Mouse (Mus musculus) midbrain, postnatal 0 days (tissue): ENCODE results near the gene Hip1r. TPM values are rescaled to one million over a fixed set of nuclear protein-coding genes. Genes with fewer than 3 reads are reported as not detected.
A peak's percentile ranks its signal among the peaks of the same experiment; 100 is the strongest.

Experiments used
- ATAC-seq: fragments of 200-750 bp; cut with Nextera tagmentation; 2 replicates; pipeline ENCODE4 v1.8.0; 2017; ENCODE audit warnings: moderate number of reproducible peaks, mild to moderate bottlenecking, moderate TSS enrichment, moderate library complexity; ENCODE audit not compliant: low FRiP score
- DNase-seq: peaks from one replicate; pipeline ENCODE4 v3.0.0-alpha.2; 2015; ENCODE audit warnings: low spot score
- H3K27ac ChIP-seq: fragments of 300-500 bp; sonication (generic); 2 replicates; pipeline ENCODE4 v1.5.1; 2014; ENCODE audit warnings: low read depth, mild to moderate bottlenecking, low read length, mixed read lengths
- H3K27me3 ChIP-seq: fragments of 300-500 bp; sonication (generic); 2 replicates; pipeline ENCODE4 v1.6.1; 2014; ENCODE audit warnings: low read length, control low read depth, mixed read lengths; ENCODE audit not compliant: insufficient read depth
- H3K36me3 ChIP-seq: fragments of 300-500 bp; sonication (generic); 2 replicates; pipeline ENCODE4 v1.6.1; 2014; ENCODE audit warnings: low read length, control low read depth, mixed read lengths; ENCODE audit not compliant: insufficient read depth
- H3K4me1 ChIP-seq: fragments of 300-500 bp; sonication (generic); 2 replicates; pipeline ENCODE4 v1.6.1; 2014; ENCODE audit warnings: mild to moderate bottlenecking, control low read depth, antibody characterized with exemption, low read length, mixed read lengths; ENCODE audit not compliant: insufficient read depth
- H3K4me2 ChIP-seq: fragments of 300-500 bp; sonication (generic); 2 replicates; pipeline ENCODE4 v1.6.1; 2014; ENCODE audit warnings: low read depth, mild to moderate bottlenecking, low read length, mixed read lengths; ENCODE audit not compliant: poor library complexity, severe bottlenecking
- H3K4me3 ChIP-seq: fragments of 300-500 bp; sonication (generic); 2 replicates; pipeline ENCODE4 v1.5.1; 2014; ENCODE audit warnings: low read depth, mild to moderate bottlenecking, low read length, moderate library complexity
- H3K9ac ChIP-seq: fragments of 300-500 bp; sonication (generic); replicated peaks from 2 replicates; pipeline ENCODE4 v1.6.1; 2014; ENCODE audit warnings: mild to moderate bottlenecking, low read length, moderate library complexity, mixed read lengths; ENCODE audit not compliant: poor library complexity, severe bottlenecking
- H3K9me3 ChIP-seq: fragments of 300-500 bp; sonication (generic); 2 replicates; pipeline ENCODE4 v1.6.1; 2016; ENCODE audit warnings: low read length, control low read depth
- CTCF ChIP-seq: IDR thresholded peaks from 2 replicates; pipeline ENCODE4 v1.5.1; 2016; ENCODE audit warnings: antibody characterized with exemption, mild to moderate bottlenecking
- WGBS: fragments of 180-500 bp; shearing (Covaris S2); extraction: QIAGEN DNeasy Blood & Tissue Kit; methylation state at CpG from one replicate; pipeline ENCODE4 v1.1.7; 2014; 5-methylcytosine and 5-hydroxymethylcytosine counted together
- polyA plus RNA-seq: library from polyadenylated mRNA; unstranded; fragments of >200 nt; fragmentation: Nextera tagmentation; extraction: Ambion mirVana; gene quantifications from 2 replicates; pipeline ENCODE4 v1.2.1, GENCODE M21; 2015
- total RNA-seq: library from RNA; depleted of rRNA; stranded (reverse); fragments of >200 nt; gene quantifications from 2 replicates; pipeline ENCODE4 v1.2.3, GENCODE M21; 2014

Gene Hip1r
- total and polyA plus RNA-seq, 2 experiments from 2014 or later: 25.8 to 45.4 TPM

DNA sequence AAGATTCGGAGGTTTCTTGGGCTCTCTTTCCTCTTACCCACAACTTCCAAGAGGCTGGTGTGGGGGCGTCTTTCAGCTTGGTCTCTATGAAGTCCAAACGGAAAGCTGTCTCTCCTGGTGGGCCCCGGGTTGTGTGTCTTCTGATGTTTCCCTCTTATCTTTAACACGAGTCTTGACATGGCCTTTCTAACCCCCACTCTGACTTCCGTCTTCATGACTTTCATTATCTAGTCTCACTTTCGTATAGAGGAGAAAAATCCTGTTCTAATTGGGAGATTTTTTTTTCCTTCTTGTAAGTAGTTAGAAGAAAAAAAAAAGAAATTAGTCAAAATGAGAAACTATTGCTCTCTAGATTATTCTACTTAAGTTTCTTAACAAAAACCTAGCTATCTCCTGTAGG lies 48.9 kb downstream of the Hip1r start:
- Histone ChIP-seq H3K27ac (no peak overlapping the region), H3K4me2 (no peak overlapping the region), H3K9me3 (no peaks in the 10 kb centered on the region), H3K36me3 (no peaks in the 10 kb centered on the region), H3K9ac (no peak overlapping the region), H3K27me3 (no peaks in the 10 kb centered on the region), H3K4me3 (no peak overlapping the region), H3K4me1 (peaks cover 6% of the 10 kb centered on the region; the same call in 1 of the 2 replicates)
- TF ChIP-seq CTCF: no peak
- WGBS: 78% methylated on average over 7 of the region's 7 CpGs
- no peak for ATAC-seq
- DNase-seq: no peak

DNA sequence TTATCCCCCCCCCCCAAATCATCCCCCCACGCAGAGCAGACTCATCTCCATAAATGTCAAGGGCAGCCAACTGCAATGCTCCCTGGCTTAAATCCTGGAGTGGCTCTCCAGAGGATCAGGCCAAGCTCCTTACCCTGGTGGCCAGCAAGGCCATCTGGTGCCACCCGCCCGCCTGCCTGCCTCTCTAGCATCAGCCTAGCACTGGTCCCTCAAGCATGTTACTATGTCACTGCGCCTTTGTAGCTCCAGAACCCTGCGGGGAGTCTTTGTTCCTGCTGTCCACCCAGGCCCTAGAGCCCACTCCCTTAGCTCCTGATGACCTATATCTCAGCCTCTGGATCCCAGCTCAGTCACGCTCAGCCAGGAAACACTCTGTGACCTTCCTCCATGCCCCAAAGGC lies 51.2 kb downstream of the Hip1r start:
- 46% methylated on average over 6 of the region's 6 CpGs for WGBS
- Histone ChIP-seq H3K4me3 (no peak overlapping the region), H3K27ac (peak overlapping the region; percentile 12; the same call in 1 of the 2 replicates), H3K36me3 (no peaks in the 10 kb centered on the region), H3K4me1 (peaks cover 11% of the 10 kb centered on the region), H3K9ac (no peak overlapping the region), H3K27me3 (no peaks in the 10 kb centered on the region), H3K9me3 (no peaks in the 10 kb centered on the region), H3K4me2 (no peak overlapping the region)
- peak; percentile 34; the same call in 1 of the 2 replicates for ATAC-seq
- DNase-seq: peak; percentile 73
- TF ChIP-seq CTCF: no peak

DNA sequence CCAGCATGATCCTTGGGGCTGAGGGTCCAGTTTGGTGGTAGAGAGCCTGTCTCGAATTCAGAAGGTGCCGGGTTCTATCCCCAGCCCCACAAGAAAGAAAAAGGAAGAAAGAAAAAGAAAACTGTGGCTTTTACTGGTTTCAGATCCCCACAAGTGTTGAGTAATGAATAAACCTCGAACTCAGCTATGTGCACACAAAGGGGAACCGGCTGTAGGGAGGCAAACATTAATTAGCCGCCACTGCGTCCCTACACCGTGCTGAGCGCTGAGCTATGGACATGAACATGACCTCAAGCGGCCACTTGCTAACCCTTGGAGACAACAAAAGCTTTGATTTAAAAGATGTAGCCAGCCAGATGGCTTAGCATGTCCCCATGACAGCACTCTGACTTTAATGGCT lies 51.7 kb downstream of the Hip1r start:
- no peaks in the 10 kb centered on the region for H3K27me3 ChIP-seq
- no peak overlapping the region for H3K9ac ChIP-seq
- DNase-seq: no peak
- no peak for TF ChIP-seq CTCF
- WGBS: 49% methylated on average over 9 of the region's 9 CpGs
- no peak for ATAC-seq
- no peaks in the 10 kb centered on the region for H3K36me3 ChIP-seq
- H3K9me3 ChIP-seq: no peaks in the 10 kb centered on the region
- peak overlapping the region; percentile 12; the same call in 1 of the 2 replicates for H3K27ac ChIP-seq
- no peak overlapping the region for H3K4me3 ChIP-seq
- H3K4me1 ChIP-seq: peaks cover 11% of the 10 kb centered on the region
- no peak overlapping the region for H3K4me2 ChIP-seq

DNA sequence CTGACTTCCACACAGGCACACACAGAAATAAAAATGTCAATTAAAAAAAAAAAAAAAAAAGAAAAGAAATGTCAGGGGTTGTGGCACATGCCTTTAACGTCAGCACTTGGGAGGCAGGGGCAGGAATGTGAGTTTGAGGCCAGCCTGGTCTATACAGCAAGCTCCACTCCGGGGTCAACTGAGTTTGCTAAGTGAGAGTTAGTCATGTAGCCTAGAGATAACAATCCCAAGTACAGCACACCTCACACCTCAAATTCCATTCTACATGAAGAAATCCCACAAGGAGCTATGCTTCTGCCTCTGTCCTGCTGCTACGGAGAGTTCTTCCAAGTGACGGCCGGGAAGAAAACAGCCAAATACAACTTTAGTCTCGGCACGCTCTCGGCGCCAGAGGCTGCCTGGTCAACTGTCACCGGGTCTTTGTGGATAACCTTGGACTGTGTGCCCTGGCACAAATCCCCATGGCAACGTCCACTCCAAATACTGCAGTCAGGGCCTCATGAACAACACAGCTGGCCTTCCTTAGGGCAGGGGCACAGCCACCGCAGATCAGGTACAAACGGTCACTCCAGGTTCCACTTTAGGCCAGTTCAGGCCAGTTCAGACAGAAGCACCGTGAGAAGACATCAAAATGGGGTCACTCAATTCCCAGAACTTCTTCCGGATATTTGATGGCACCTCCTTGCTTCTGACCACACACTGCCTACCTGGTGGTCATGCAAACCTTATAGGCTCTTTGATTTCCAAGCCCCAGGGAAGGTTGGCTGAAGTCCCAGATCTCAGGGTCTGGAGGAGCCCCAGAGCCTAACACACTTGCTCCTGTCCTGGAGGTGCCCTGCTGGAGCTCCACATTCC lies 52.4 kb downstream of the Hip1r start:
- H3K9ac ChIP-seq: no peak overlapping the region
- H3K4me2 ChIP-seq: no peak overlapping the region
- no peak for TF ChIP-seq CTCF
- H3K27ac ChIP-seq: no peak overlapping the region
- no peaks in the 10 kb centered on the region for H3K36me3 ChIP-seq
- DNase-seq (no peak), ATAC-seq (no peak)
- no peaks in the 10 kb centered on the region for H3K9me3 ChIP-seq
- no peaks in the 10 kb centered on the region for H3K27me3 ChIP-seq
- 76% methylated on average over 15 of the region's 15 CpGs for WGBS
- H3K4me1 ChIP-seq: peaks cover 11% of the 10 kb centered on the region
- no peak overlapping the region for H3K4me3 ChIP-seq

DNA sequence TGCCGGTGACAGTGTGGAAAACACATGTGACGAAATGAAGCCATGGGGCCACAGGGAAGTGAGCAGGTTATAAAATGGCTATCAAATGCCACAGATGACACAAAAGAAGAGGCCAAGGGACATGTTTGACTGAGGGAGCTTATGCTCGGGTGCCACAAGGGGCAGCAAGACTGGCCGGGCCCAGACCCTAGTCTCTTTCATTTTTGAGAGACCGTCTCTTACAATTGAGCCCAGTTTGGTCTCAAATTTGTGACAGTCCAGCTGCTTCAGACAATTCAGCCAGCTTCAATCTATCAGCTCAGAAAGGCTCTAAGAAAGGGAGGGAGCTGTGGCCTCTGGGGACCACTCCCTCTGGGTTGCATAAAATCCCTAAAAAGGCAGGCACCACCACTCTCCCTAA lies 53.1 kb downstream of the Hip1r start:
- no peak overlapping the region for H3K4me2 ChIP-seq
- no peak overlapping the region for H3K4me3 ChIP-seq
- 63% methylated on average over 5 of the region's 5 CpGs for WGBS
- H3K36me3 ChIP-seq: no peaks in the 10 kb centered on the region
- no peak overlapping the region for H3K27ac ChIP-seq
- no peak overlapping the region for H3K9ac ChIP-seq
- TF ChIP-seq CTCF: no peak
- no peaks in the 10 kb centered on the region for H3K27me3 ChIP-seq
- DNase-seq: no peak
- H3K9me3 ChIP-seq: no peaks in the 10 kb centered on the region
- H3K4me1 ChIP-seq: peaks cover 11% of the 10 kb centered on the region
- ATAC-seq: no peak

DNA sequence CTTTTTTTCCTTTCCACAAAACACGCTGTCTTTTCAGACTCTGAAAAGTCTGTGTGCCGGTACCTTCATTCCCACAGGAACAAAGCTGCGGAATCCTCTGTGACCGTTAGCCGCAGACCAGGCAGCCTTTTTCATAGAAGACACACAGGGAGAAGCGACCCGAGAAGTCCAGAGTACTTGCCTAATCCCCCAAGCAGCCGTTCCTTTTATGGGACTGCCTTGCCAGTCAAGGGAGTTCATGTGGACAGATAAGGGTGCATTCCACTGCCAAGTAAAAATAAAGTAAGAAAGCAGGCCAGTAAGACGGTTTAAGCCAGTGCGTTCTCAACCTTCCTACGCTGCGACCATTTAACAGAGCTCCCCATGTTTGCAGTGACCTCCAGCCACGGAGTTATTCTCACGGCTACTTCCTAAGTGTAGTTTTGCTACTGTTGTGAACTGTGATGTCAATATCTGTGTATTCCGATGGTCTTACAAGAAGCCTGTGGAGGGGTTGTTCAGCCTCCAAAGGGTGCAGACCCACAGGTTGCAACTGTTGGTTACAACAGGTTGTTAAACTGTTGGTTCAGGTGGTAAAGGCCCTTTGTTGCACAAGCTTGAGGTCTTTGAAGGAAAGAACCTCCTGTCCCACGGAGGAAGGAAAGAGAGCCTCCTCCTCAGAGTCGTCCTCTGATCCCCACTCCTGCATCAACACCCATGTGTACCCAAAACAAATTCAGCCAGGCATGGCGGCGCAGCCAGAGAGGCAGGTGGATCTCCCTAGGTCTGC lies 54.5 kb downstream of the Hip1r start:
- TF ChIP-seq CTCF: no peak
- Histone ChIP-seq H3K9me3 (no peaks in the 10 kb centered on the region), H3K27me3 (no peaks in the 10 kb centered on the region), H3K4me2 (peak overlapping the region; percentile 36), H3K9ac (no peak overlapping the region), H3K4me3 (no peak overlapping the region), H3K4me1 (peaks cover 11% of the 10 kb centered on the region), H3K36me3 (no peaks in the 10 kb centered on the region), H3K27ac (peak overlapping the region; percentile 55; the same call in 1 of the 2 replicates)
- ATAC-seq: no peak
- WGBS: 35% methylated on average over 19 of the region's 19 CpGs
- no peak for DNase-seq
